Mouse (Mus musculus): Measurements from ENCODE around the gene Aurkb.
A peak's percentile ranks its signal among the peaks of the same experiment; 100 is the strongest.
"Not testable (repeated sequence)": the region's sequence is repeated elsewhere in the genome, so short reads cannot be mapped to it uniquely, and the experiment has no call there.

Aurkb gene

GRCm38 (mm10) chr11:69045531-69046394 is at the start of gene Aurkb:
Aurkb (plus strand) TSS chr11:69045647.
- peak; percentile 64 to 78 for DNase-seq (ENCODE audit: low spot score in 2 of 2)

GRCm38 (mm10) chr11:68997080-68997479 is 48.4 kb upstream of the Aurkb start:
- DNase-seq (ENCODE audit: low spot score in 2 of 2): no peak

- DNase-seq (ENCODE audit: low spot score in 2 of 2): not testable (repeated sequence)
Observed at GRCm38 (mm10) chr11:69002782-69003181, 42.7 kb upstream of the Aurkb start.

GRCm38 (mm10) chr11:69003592-69003991 is 41.9 kb upstream of the Aurkb start:
- DNase-seq (ENCODE audit: low spot score in 2 of 2): no peak

GRCm38 (mm10) chr11:69005193-69005592 is 40.3 kb upstream of the Aurkb start:
- peak in 1 of 2 experiments; percentile 22 for DNase-seq (ENCODE audit: low spot score in 2 of 2)

GRCm38 (mm10) chr11:69006575-69006974 is 38.9 kb upstream of the Aurkb start:
- DNase-seq (ENCODE audit: low spot score in 2 of 2): not testable (repeated sequence)

GRCm38 (mm10) chr11:69008182-69009121 is 37.0 kb upstream of the Aurkb start, which contains the start of gene Pfas:
Pfas (minus strand) TSS chr11:69008460.
- peak; percentile 94 to 95 for DNase-seq (ENCODE audit: low spot score in 2 of 2)

GRCm38 (mm10) chr11:69009508-69009907 is 35.9 kb upstream of the Aurkb start:
- no peak for DNase-seq (ENCODE audit: low spot score in 2 of 2)

- DNase-seq (ENCODE audit: low spot score in 2 of 2): no peak
Observed at GRCm38 (mm10) chr11:69010400-69011323, 34.8 kb upstream of the Aurkb start.

GRCm38 (mm10) chr11:69011445-69011844 is 34.0 kb upstream of the Aurkb start:
- not testable (repeated sequence) for DNase-seq (ENCODE audit: low spot score in 2 of 2)

- DNase-seq (ENCODE audit: low spot score in 2 of 2): peak; percentile 87 to 89
Observed at GRCm38 (mm10) chr11:69012071-69012601, 33.3 kb upstream of the Aurkb start.

- peak; percentile 89 to 92 for DNase-seq (ENCODE audit: low spot score in 2 of 2)
Observed at GRCm38 (mm10) chr11:69015644-69016441, 29.6 kb upstream of the Aurkb start, which contains the start of gene Ctc1. Ctc1 (plus strand) TSS chr11:69015911.

- no peak for DNase-seq (ENCODE audit: low spot score in 2 of 2)
Observed at GRCm38 (mm10) chr11:69016755-69017154, 28.7 kb upstream of the Aurkb start.

- DNase-seq (ENCODE audit: low spot score in 2 of 2): no peak
Observed at GRCm38 (mm10) chr11:69020691-69021090, 24.8 kb upstream of the Aurkb start.

GRCm38 (mm10) chr11:69026562-69026961 is 18.9 kb upstream of the Aurkb start:
- no peak for DNase-seq (ENCODE audit: low spot score in 2 of 2)

- DNase-seq (ENCODE audit: low spot score in 2 of 2): no peak
Observed at GRCm38 (mm10) chr11:69028805-69029204, 16.6 kb upstream of the Aurkb start.

GRCm38 (mm10) chr11:69033552-69033951 is 11.9 kb upstream of the Aurkb start:
- no peak for DNase-seq (ENCODE audit: low spot score in 2 of 2)

GRCm38 (mm10) chr11:69034585-69034984 is 10.9 kb upstream of the Aurkb start:
- no peak for DNase-seq (ENCODE audit: low spot score in 2 of 2)

GRCm38 (mm10) chr11:69035411-69035810 is 10.0 kb upstream of the Aurkb start:
- no peak for DNase-seq (ENCODE audit: low spot score in 2 of 2)

GRCm38 (mm10) chr11:69035849-69036248 is 9.6 kb upstream of the Aurkb start:
- peak; percentile 92 to 93 for DNase-seq (ENCODE audit: low spot score in 2 of 2)

Data from right cerebral cortex, adult 2 months (tissue).